Comparison of ENCODE assay signal across 25 mouse cellular contexts in the genomic region with DNA sequence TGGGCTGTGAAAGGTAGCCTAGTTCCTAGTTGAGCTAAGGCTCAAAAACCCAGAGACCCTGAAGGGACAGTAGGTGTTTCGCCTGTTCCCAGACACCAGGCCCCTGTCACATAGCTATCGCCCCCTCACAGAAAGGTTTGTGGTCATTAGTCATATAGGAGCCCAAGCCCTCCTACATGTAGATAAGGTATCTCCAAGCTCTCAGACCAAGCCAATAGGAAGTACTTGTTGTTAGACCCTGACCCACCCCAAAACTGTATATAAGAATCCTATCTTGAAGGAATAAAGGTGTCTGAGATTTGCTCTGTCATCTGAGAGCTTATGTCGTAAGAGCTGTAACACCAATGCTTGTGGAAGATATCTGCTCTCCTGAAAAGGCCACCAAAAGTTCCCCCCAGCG.
DNase-seq lines count a peak whose midpoint lies in the region; ATAC-seq and TF ChIP-seq lines count a peak whose summit lies in the region.
"Had no signal": no experiment of that assay in that cellular context is flagged by ENCODE, and none has a peak within 500 bp of the region (broad histone marks: within the 10 kb centered on the region; RNA-seq: fewer than 3 reads in every experiment).

No protein-coding gene starts in this region.

- WGBS in liver, embryonic 11.5 days = 37% methylated on average over 4 of the region's 4 CpGs
- 62% methylated on average over 4 of the region's 4 CpGs for WGBS in liver, postnatal 0 days (ENCODE audit: insufficient replicate concordance)

- no peaks in the 10 kb centered on the region for H3K36me3 ChIP-seq in liver, embryonic 11.5 days (ENCODE audit: control insufficient read depth, insufficient read depth, low read length)
- no peaks in the 10 kb centered on the region for H3K36me3 ChIP-seq in liver, postnatal 0 days (replicated peaks; ENCODE audit: insufficient read depth, low read length)
- no peaks in the 10 kb centered on the region for H3K36me3 ChIP-seq in G1E (replicated peaks)
- H3K36me3 ChIP-seq: forebrain, embryonic 10.5 days; heart, embryonic 12.5 days; heart, embryonic 15.5 days; hindbrain, embryonic 10.5 days; hindbrain, embryonic 13.5 days had no signal

- TF ChIP-seq EP300 in liver, postnatal 0 days (IDR thresholded peaks at IDR 0.05; ENCODE audit: low read depth) = no peak

- no peak overlapping the region for H3K27ac ChIP-seq in liver, embryonic 11.5 days (ENCODE audit: low read depth, low read length)
- no peak overlapping the region for H3K27ac ChIP-seq in liver, postnatal 0 days (ENCODE audit: low read depth)
- H3K27ac ChIP-seq: forebrain, embryonic 13.5 days; heart, embryonic 15.5 days; hindbrain, embryonic 10.5 days; hindbrain, embryonic 13.5 days had no signal

- ATAC-seq in liver, embryonic 11.5 days (replicated peaks; ENCODE audit: low FRiP score) = peak; percentile 57
- no peak for ATAC-seq in liver, postnatal 0 days
- ATAC-seq in G1E (ENCODE audit: extremely low read depth, insufficient number of reproducible peaks, low FRiP score, poor library complexity, severe bottlenecking) = peak; percentile 36; the same call in 1 of the 2 replicates
- ATAC-seq: forebrain, embryonic 13.5 days; forebrain, embryonic 16.5 days; hindbrain, embryonic 16.5 days; Patski had no signal

- no peak overlapping the region for H3K4me3 ChIP-seq in liver, embryonic 11.5 days (ENCODE audit: low read depth, low read length)
- no peak overlapping the region for H3K4me3 ChIP-seq in liver, postnatal 0 days (ENCODE audit: low read depth, low read length)
- no peak overlapping the region; the same call in 1 of the 2 replicates for H3K4me3 ChIP-seq in G1E (ENCODE audit: low read depth, low read length)
- H3K4me3 ChIP-seq: forebrain, embryonic 10.5 days; forebrain, embryonic 13.5 days; heart, embryonic 12.5 days; heart, embryonic 15.5 days; hindbrain, embryonic 10.5 days; hindbrain, embryonic 13.5 days had no signal

- H3K4me2 ChIP-seq in liver, embryonic 11.5 days = no peak overlapping the region
- H3K4me2 ChIP-seq in liver, postnatal 0 days (ENCODE audit: low read depth, low read length) = no peak overlapping the region
- H3K4me2 ChIP-seq: forebrain, embryonic 13.5 days; heart, embryonic 12.5 days; heart, embryonic 15.5 days; hindbrain, embryonic 13.5 days had no signal

- no peaks in the 10 kb centered on the region for H3K9me3 ChIP-seq in liver, embryonic 11.5 days (ENCODE audit: control insufficient read depth, low read length)
- no peaks in the 10 kb centered on the region for H3K9me3 ChIP-seq in liver, postnatal 0 days (ENCODE audit: low read length)
- no peaks in the 10 kb centered on the region for H3K9me3 ChIP-seq in G1E (replicated peaks)
- H3K9me3 ChIP-seq: forebrain, embryonic 10.5 days; forebrain, embryonic 13.5 days; heart, embryonic 12.5 days; heart, embryonic 15.5 days; hindbrain, embryonic 10.5 days; hindbrain, embryonic 13.5 days had no signal

- TF ChIP-seq CTCF in liver, postnatal 0 days (IDR thresholded peaks at IDR 0.05; ENCODE audit: low read depth) = no peak
- TF ChIP-seq CTCF in G1E (IDR thresholded peaks at IDR 0.05; ENCODE audit: low read depth, low read length) = no peak

- H3K9ac ChIP-seq in liver, embryonic 11.5 days (ENCODE audit: low read depth, low read length) = no peak overlapping the region
- H3K9ac ChIP-seq in liver, postnatal 0 days (replicated peaks) = no peak overlapping the region
- H3K9ac ChIP-seq: forebrain, embryonic 13.5 days; heart, embryonic 12.5 days; heart, embryonic 15.5 days; hindbrain, embryonic 13.5 days had no signal

- H3K4me1 ChIP-seq in liver, embryonic 11.5 days (replicated peaks; ENCODE audit: control insufficient read depth, insufficient read depth, low read length) = 0 out of 2 replicates have a peak, but pooled peaks cover 6% of the 10 kb centered on the region
- peaks cover 5% of the 10 kb centered on the region; the same call in 1 of the 2 replicates for H3K4me1 ChIP-seq in liver, postnatal 0 days (ENCODE audit: insufficient read depth)
- peaks cover 62% of the 10 kb centered on the region for H3K4me1 ChIP-seq in G1E (ENCODE audit: insufficient read depth, low read depth, low read length)

- peak; percentile 31 for DNase-seq in liver, embryonic 11.5 days (ENCODE audit: low spot score)
- no peak for DNase-seq in liver, postnatal 0 days
- DNase-seq in G1E (ENCODE audit: low spot score) = no peak
- peak; percentile 41 for DNase-seq in MEL-GATA-1-ER (ENCODE audit: extremely low read depth, low read depth)
- no peak for DNase-seq in adrenal gland, postnatal 25 days
- DNase-seq in cerebellum, adult 9-11 months = no peak
- DNase-seq: adrenal gland, postnatal 10 days; cerebellum, adult 11 months; cerebellum, adult 2 months; cerebellum, postnatal 10 days; gastrocnemius, postnatal 10 days; gastrocnemius, postnatal 36 days; heart, postnatal 10 days; heart, postnatal 36 days; kidney, adult 11 months had no signal

- no peaks in the 10 kb centered on the region for H3K27me3 ChIP-seq in liver, embryonic 11.5 days (replicated peaks; ENCODE audit: control insufficient read depth, insufficient read depth, low read length)
- no peaks in the 10 kb centered on the region for H3K27me3 ChIP-seq in liver, postnatal 0 days (ENCODE audit: insufficient read depth, low read length)
- H3K27me3 ChIP-seq in G1E (ENCODE audit: insufficient read depth, low read length) = peaks cover 18% of the 10 kb centered on the region
- H3K27me3 ChIP-seq: CH12.LX; forebrain, embryonic 13.5 days; heart, embryonic 12.5 days; heart, embryonic 15.5 days; hindbrain, embryonic 13.5 days; Patski had no signal

Comparison
In these comparisons a context has a peak if more than half of its experiments do, and no peak if none do; other contexts are left out.
1. DNase-seq: peak in liver, embryonic 11.5 days (single experiment) and MEL-GATA-1-ER (single experiment); none in liver, postnatal 0 days (single experiment), G1E (single experiment), adrenal gland, postnatal 25 days (single experiment) and cerebellum, adult 9-11 months (single experiment).